8 mouse cellular contexts compared by ENCODE assay signal in genomic region chr9:121641235-121641915, GRCm38 (mm10). TPM values are rescaled to one million over a fixed set of nuclear protein-coding genes. Genes with fewer than 3 reads are reported as not detected.
DNase-seq lines count a peak whose midpoint lies in the region; ATAC-seq and TF ChIP-seq lines count a peak whose summit lies in the region.

No protein-coding gene starts in this region.

- TF ChIP-seq CTCF in hindbrain, postnatal 0 days (IDR thresholded peaks at IDR 0.05; ENCODE audit: low read depth) = no peak
- 0 out of 2 replicates have a peak, but pooled peaks have one; percentile 32 for TF ChIP-seq CTCF in small intestine, adult 2 months (IDR thresholded peaks at IDR 0.05; ENCODE audit: extremely low read depth, insufficient read length, insufficient replicate concordance, low read depth, low read length)

- peak overlapping the region; percentile 96 for H3K4me2 ChIP-seq in embryonic facial prominence, embryonic 14.5 days (ENCODE audit: low read depth, low read length)
- peak overlapping the region; percentile 79 for H3K4me2 ChIP-seq in hindbrain, postnatal 0 days (ENCODE audit: low read depth, low read length)
- peak overlapping the region; percentile 98 for H3K4me2 ChIP-seq in lung, embryonic 15.5 days

- H3K36me3 ChIP-seq in embryonic facial prominence, embryonic 14.5 days (ENCODE audit: control insufficient read depth, insufficient read depth, low read length) = no peaks in the 10 kb centered on the region
- H3K36me3 ChIP-seq in hindbrain, postnatal 0 days (ENCODE audit: insufficient read depth, low read length) = no peaks in the 10 kb centered on the region
- no peaks in the 10 kb centered on the region for H3K36me3 ChIP-seq in lung, embryonic 15.5 days
- peaks cover 4% of the 10 kb centered on the region for H3K36me3 ChIP-seq in small intestine, adult 2 months (ENCODE audit: control insufficient read depth, insufficient read depth, low read length)

- intact Hi-C loops in gastrocnemius, postnatal 14 days (cut with DNase I; ENCODE audit: low total_unique reads) = loop anchor here (5.0 kb wide), 1 partner anchor 41 kb away; no protein-coding TSS in a partner anchor

- no peak overlapping the region for H3K27ac ChIP-seq in embryonic facial prominence, embryonic 14.5 days (replicated peaks; ENCODE audit: low read depth, low read length)
- H3K27ac ChIP-seq in hindbrain, postnatal 0 days = no peak overlapping the region
- H3K27ac ChIP-seq in lung, embryonic 15.5 days = no peak overlapping the region
- peak overlapping the region; percentile 39 for H3K27ac ChIP-seq in small intestine, adult 2 months (ENCODE audit: insufficient read depth, low read depth, low read length)

- H3K27me3 ChIP-seq in embryonic facial prominence, embryonic 14.5 days (replicated peaks; ENCODE audit: control insufficient read depth, insufficient read depth, low read length) = peaks cover 50% of the 10 kb centered on the region
- H3K27me3 ChIP-seq in hindbrain, postnatal 0 days (ENCODE audit: insufficient read depth, low read length) = peaks cover 12% of the 10 kb centered on the region; the same call in 1 of the 2 replicates
- peaks cover 61% of the 10 kb centered on the region for H3K27me3 ChIP-seq in lung, embryonic 15.5 days
- no peaks in the 10 kb centered on the region for H3K27me3 ChIP-seq in small intestine, adult 2 months (ENCODE audit: control insufficient read depth, insufficient read depth, low read length)

- no peaks in the 10 kb centered on the region for H3K9me3 ChIP-seq in embryonic facial prominence, embryonic 14.5 days (ENCODE audit: control insufficient read depth, low read length)
- no peaks in the 10 kb centered on the region for H3K9me3 ChIP-seq in hindbrain, postnatal 0 days (ENCODE audit: low read length)
- no peaks in the 10 kb centered on the region for H3K9me3 ChIP-seq in lung, embryonic 15.5 days

- peak overlapping the region; percentile 54; the same call in 1 of the 2 replicates for H3K9ac ChIP-seq in embryonic facial prominence, embryonic 14.5 days (ENCODE audit: low read depth, low read length)
- H3K9ac ChIP-seq in hindbrain, postnatal 0 days (replicated peaks; ENCODE audit: low read length) = 0 out of 2 replicates have a peak overlapping the region, but pooled peaks have one; percentile 48
- H3K9ac ChIP-seq in lung, embryonic 15.5 days = peak overlapping the region; percentile 47; the same call in 1 of the 2 replicates

- DNase-seq in retina, embryonic 14.5 days (ENCODE audit: low spot score) = peak; percentile 43
- no peak for DNase-seq in retina, postnatal 1 day
- peak; percentile 17 for DNase-seq in embryonic facial prominence, embryonic 14.5 days (ENCODE audit: low spot score)
- DNase-seq in hindbrain, postnatal 0 days (ENCODE audit: low spot score) = peak; percentile 23
- no peak for DNase-seq in gastrocnemius, postnatal 14 days

- H3K4me1 ChIP-seq in embryonic facial prominence, embryonic 14.5 days (ENCODE audit: control insufficient read depth, insufficient read depth, low read length) = peaks cover 10% of the 10 kb centered on the region
- H3K4me1 ChIP-seq in hindbrain, postnatal 0 days (ENCODE audit: insufficient read depth, low read length) = peaks cover 6% of the 10 kb centered on the region; the same call in 1 of the 2 replicates
- peaks cover 18% of the 10 kb centered on the region for H3K4me1 ChIP-seq in lung, embryonic 15.5 days
- peaks cover 14% of the 10 kb centered on the region for H3K4me1 ChIP-seq in small intestine, adult 2 months (ENCODE audit: control insufficient read depth, insufficient read depth, insufficient read length, low read length)

- 9% methylated on average over 27 of the region's 27 CpGs for WGBS in embryonic facial prominence, embryonic 14.5 days
- 15% methylated on average over 27 of the region's 27 CpGs for WGBS in hindbrain, postnatal 0 days
- 8% methylated on average over 27 of the region's 27 CpGs for WGBS in lung, embryonic 15.5 days
- 7% methylated on average over 27 of the region's 27 CpGs for WGBS in small intestine, adult 2 months

- TF ChIP-seq POLR2A in small intestine, adult 2 months (IDR thresholded peaks at IDR 0.05; ENCODE audit: low read depth, low read length) = 0 out of 2 replicates have a peak, but pooled peaks have one; percentile 10

- H3K4me3 ChIP-seq in embryonic facial prominence, embryonic 14.5 days (ENCODE audit: low read depth, low read length) = peak overlapping the region; percentile 56
- peak overlapping the region; percentile 48 for H3K4me3 ChIP-seq in hindbrain, postnatal 0 days (ENCODE audit: low read length)
- peak overlapping the region; percentile 48 for H3K4me3 ChIP-seq in lung, embryonic 15.5 days
- H3K4me3 ChIP-seq in small intestine, adult 2 months (ENCODE audit: low read depth, low read length) = peak overlapping the region; percentile 73

- no peak for ATAC-seq in embryonic facial prominence, embryonic 14.5 days (ENCODE audit: low read depth)
- no peak; the same call in 1 of the 2 replicates for ATAC-seq in hindbrain, postnatal 0 days
- peak; percentile 20; the same call in 1 of the 2 replicates for ATAC-seq in lung, embryonic 15.5 days (ENCODE audit: borderline replicate concordance, extremely low read depth, low FRiP score, low TSS enrichment)
- no peak for ATAC-seq in megakaryocyte progenitor cell, adult 5-6 weeks (replicated peaks; ENCODE audit: poor library complexity)

RNA-seq across cellular contexts. Expression of gene Lyzl4, which starts 0.5 kb away (rescaled TPM):
- 0.84 and 1.7 TPM in 2 replicates for polyA plus RNA-seq in embryonic facial prominence, embryonic 14.5 days (2014; fragmentation: Nextera tagmentation; extraction: Ambion mirVana)
- not detected in 2 replicates for total RNA-seq in hindbrain, postnatal 0 days (2014; rRNA removed)
- polyA plus RNA-seq in hindbrain, postnatal 0 days (2015; fragmentation: Nextera tagmentation; extraction: Ambion mirVana) = 0.23 and 0.46 TPM in 2 replicates
- 0.16 TPM in 1 of 2 replicates, not detected in the other for polyA plus RNA-seq in lung, embryonic 15.5 days (2015; fragmentation: Nextera tagmentation; extraction: Ambion mirVana)
- polyA plus RNA-seq in small intestine, adult 2 months (2012; rRNA removed) = 0.32 TPM in 1 of 2 replicates, not detected in the other
- not detected in 2 replicates for total RNA-seq in megakaryocyte progenitor cell, adult 5-6 weeks (2015)
- total RNA-seq in megakaryocyte progenitor cell, adult 5-6 weeks (2017) = not detected in 2 replicates
- under 1 TPM in 1 of 2 experiments, not detected in 1; 0.45 TPM for total RNA-seq in gastrocnemius, postnatal 14 days (2021)

RNA-seq across cellular contexts. Expression of gene Vipr1, which starts 1.1 kb away (rescaled TPM):
- 0.26 and 0.64 TPM in 2 replicates for polyA plus RNA-seq in embryonic facial prominence, embryonic 14.5 days (2014; fragmentation: Nextera tagmentation; extraction: Ambion mirVana)
- total RNA-seq in hindbrain, postnatal 0 days (2014; rRNA removed) = 1.3 and 1.4 TPM in 2 replicates
- polyA plus RNA-seq in hindbrain, postnatal 0 days (2015; fragmentation: Nextera tagmentation; extraction: Ambion mirVana) = 0.38 and 0.51 TPM in 2 replicates
- polyA plus RNA-seq in lung, embryonic 15.5 days (2015; fragmentation: Nextera tagmentation; extraction: Ambion mirVana) = 0.30 and 0.55 TPM in 2 replicates
- polyA plus RNA-seq in small intestine, adult 2 months (2012; rRNA removed) = 43.5 and 171 TPM in 2 replicates
- total RNA-seq in megakaryocyte progenitor cell, adult 5-6 weeks (2015) = not detected in 2 replicates
- total RNA-seq in megakaryocyte progenitor cell, adult 5-6 weeks (2017) = 0.12 and 0.41 TPM in 2 replicates
- 1 to 10 TPM; 1.1 to 1.2 TPM for total RNA-seq in gastrocnemius, postnatal 14 days (2021)

Comparison
In these comparisons a context has a peak if more than half of its experiments do, and no peak if none do; other contexts are left out.
1. DNase-seq: peak in retina, embryonic 14.5 days (single experiment), embryonic facial prominence, embryonic 14.5 days (single experiment) and hindbrain, postnatal 0 days (single experiment); none in retina, postnatal 1 day (single experiment) and gastrocnemius, postnatal 14 days (single experiment).
2. RNA of gene Vipr1, which starts 1.1 kb away (polyA plus RNA-seq): 43.5 to 171 TPM in small intestine, adult 2 months; 0.38 to 0.51 TPM in hindbrain, postnatal 0 days, 0.30 to 0.55 TPM in lung, embryonic 15.5 days and 0.26 to 0.64 TPM in embryonic facial prominence, embryonic 14.5 days; every median in the first group is over 10 times any median in the second.
3. Peak in every context shown above with its lines, with median percentiles within 50 percentile points of each other: H3K4me2 ChIP-seq, H3K4me3 ChIP-seq and H3K9ac ChIP-seq.